Mouse (Mus musculus): ENCODE data around the gene Vmn1r88. TPM values are rescaled to one million over a fixed set of nuclear protein-coding genes. Genes with fewer than 3 reads are reported as not detected.

The Vmn1r88 gene
- under 1 TPM in 1 of 2 experiments, not detected in 1; 0.15 TPM for polyA plus RNA-seq (2017; shearing (Covaris generic))

- no peak for ATAC-seq
Observed at GRCm38 (mm10) chr7:13159268-13159667, at the start of gene Vmn1r88. Gene Vmn1r88, plus strand, starts transcription at chr7:13159568.

DNA sequence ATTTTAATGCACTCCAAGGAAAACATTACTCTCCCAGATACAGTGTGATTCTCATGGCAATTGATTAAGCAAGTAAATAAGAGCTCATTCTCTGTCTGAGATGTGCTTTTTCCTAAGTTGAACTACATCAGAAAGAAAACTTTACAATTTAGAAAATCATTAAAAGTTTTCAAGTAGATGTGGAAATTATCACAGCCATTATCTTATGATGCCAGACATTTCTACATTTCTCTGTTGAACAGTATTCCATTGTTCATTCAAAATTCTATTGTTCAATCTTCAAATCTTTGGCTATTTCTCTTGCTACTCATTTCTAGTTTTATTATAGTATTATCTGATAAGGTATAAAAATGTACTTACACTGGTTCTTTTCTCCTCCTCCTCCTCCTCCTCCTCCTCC lies 39.6 kb upstream of the Vmn1r88 start, which contains the start of gene Vmn1r86:
Gene Vmn1r86 (minus strand): TSS at position 101 of the 400 bp plus-strand sequence.
- ATAC-seq, result no peak

DNA sequence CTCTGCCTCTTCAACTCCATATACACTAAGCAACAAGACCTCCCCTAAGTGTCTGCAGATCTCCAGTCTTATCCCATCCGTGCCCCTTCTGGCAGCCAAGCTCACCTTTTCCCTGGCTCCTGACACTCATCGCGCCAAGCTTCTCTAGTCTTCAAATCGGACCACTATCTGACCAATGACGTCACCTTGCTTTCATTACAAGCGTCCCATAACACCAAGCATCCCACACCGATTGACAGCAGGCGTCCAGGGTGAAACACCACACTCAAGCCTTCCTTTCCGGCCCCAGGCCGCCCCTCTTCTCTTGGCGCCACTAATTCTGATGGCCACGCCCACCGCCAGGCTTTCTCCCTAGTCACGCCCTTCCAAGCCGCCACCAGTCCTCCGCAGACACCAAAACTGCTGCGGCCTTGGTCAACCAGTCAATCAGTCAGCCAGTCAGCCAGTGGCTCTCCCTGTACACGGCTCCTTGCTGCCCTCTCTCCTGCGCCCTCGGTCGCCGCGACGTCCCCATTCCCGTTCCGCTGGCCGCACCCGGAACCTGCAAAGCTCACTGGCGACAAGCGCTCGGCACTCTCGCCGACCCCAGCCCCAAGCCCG lies 35.7 kb upstream of the Vmn1r88 start:
- ATAC-seq, result peak; percentile 49

- no peak for ATAC-seq
Observed at GRCm38 (mm10) chr7:13131856-13132255, 27.5 kb upstream of the Vmn1r88 start.

- ATAC-seq, result no peak
Observed at GRCm38 (mm10) chr7:13137340-13137739, 22.0 kb upstream of the Vmn1r88 start.

DNA sequence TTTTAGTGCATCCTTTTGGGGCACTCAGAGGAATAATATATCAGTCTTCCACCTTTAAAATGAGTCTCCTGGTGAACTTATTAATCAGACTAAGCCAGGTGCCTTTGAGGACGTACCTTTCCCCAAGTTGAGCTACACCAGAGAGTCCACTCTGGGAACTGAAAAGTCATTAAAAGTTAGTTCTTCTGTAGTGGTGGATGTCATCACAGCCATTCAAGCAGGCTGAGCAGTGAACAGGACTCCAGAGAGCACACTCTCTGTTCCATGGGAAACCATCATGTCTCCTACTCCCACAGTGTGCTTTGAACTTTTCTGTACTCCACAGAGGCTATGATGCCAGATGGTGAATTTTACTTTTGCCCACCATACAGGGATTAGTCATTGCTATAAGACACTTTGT lies 19.3 kb upstream of the Vmn1r88 start, which contains the start of gene Vmn1r87:
Gene Vmn1r87 (minus strand): TSS at position 101 of the 400 bp plus-strand sequence.
- no peak for ATAC-seq

GRCm38 (mm10) chr7:13212720-13213119 lies 53.4 kb downstream of the Vmn1r88 start, which contains the start of gene Vmn1r89:
Gene Vmn1r89, plus strand, starts transcription at chr7:13213020.
- no peak for ATAC-seq

Other genes starting within 250 kb of the Vmn1r88 start
- 1,000 to 10,000 TPM; 2,813 to 3,009 TPM for gene Rps5, start 237.3 kb upstream of the Vmn1r88 start, polyA plus RNA-seq (2017; shearing (Covaris generic))
- gene Rnf225, start 232.2 kb upstream of the Vmn1r88 start, polyA plus RNA-seq (2017; shearing (Covaris generic)), result not detected
- 1 to 10 TPM; 2.4 to 3.4 TPM for gene Zfp324, start 193.7 kb upstream of the Vmn1r88 start, polyA plus RNA-seq (2017; shearing (Covaris generic))
- gene Zfp446, start 181.7 kb upstream of the Vmn1r88 start, polyA plus RNA-seq (2017; shearing (Covaris generic)), result 1 to 10 TPM; 2.6 to 3.3 TPM
- under 1 TPM in 1 of 2 experiments, not detected in 1; 0.29 TPM for gene Slc27a5, start 161.4 kb upstream of the Vmn1r88 start, polyA plus RNA-seq (2017; shearing (Covaris generic))
- 10 to 100 TPM; 45.5 to 59.4 TPM for gene Trim28, start 160.5 kb upstream of the Vmn1r88 start, polyA plus RNA-seq (2017; shearing (Covaris generic))
- 1 to 10 TPM; 4.6 to 7.0 TPM for gene Zbtb45, start 149.5 kb upstream of the Vmn1r88 start, polyA plus RNA-seq (2017; shearing (Covaris generic))
- 100 to 1,000 TPM; 300 to 349 TPM for gene Chmp2a, start 124.8 kb upstream of the Vmn1r88 start, polyA plus RNA-seq (2017; shearing (Covaris generic))
- gene Ube2m, start 121.3 kb upstream of the Vmn1r88 start, polyA plus RNA-seq (2017; shearing (Covaris generic)), result 10 to 100 TPM; 15.3 to 16.9 TPM
- under 1 TPM; 0.45 to 0.46 TPM for gene Mzf1, start 104.8 kb upstream of the Vmn1r88 start, polyA plus RNA-seq (2017; shearing (Covaris generic))
- gene Vmn1r85, start 64.4 kb upstream of the Vmn1r88 start, polyA plus RNA-seq (2017; shearing (Covaris generic)), result under 1 TPM in 1 of 2 experiments, not detected in 1; 0.08 TPM
- not detected for gene Vmn1r86, start 39.7 kb upstream of the Vmn1r88 start, polyA plus RNA-seq (2017; shearing (Covaris generic))
- gene Vmn1r87, start 19.4 kb upstream of the Vmn1r88 start, polyA plus RNA-seq (2017; shearing (Covaris generic)), result under 1 TPM in 1 of 2 experiments, not detected in 1; 0.25 TPM
- gene Vmn1r89, start 53.5 kb downstream of the Vmn1r88 start, polyA plus RNA-seq (2017; shearing (Covaris generic)), result not detected
- 10 to 100 TPM; 39.0 to 50.7 TPM for gene Lig1, start 117.7 kb downstream of the Vmn1r88 start, polyA plus RNA-seq (2017; shearing (Covaris generic))
- 1 to 10 TPM; 1.9 to 2.2 TPM for gene Zswim9, start 119.2 kb downstream of the Vmn1r88 start, polyA plus RNA-seq (2017; shearing (Covaris generic))
- under 1 TPM; 0.41 to 0.61 TPM for gene Pla2g4c, start 165.1 kb downstream of the Vmn1r88 start, polyA plus RNA-seq (2017; shearing (Covaris generic))
- gene Cabp5, start 238.6 kb downstream of the Vmn1r88 start, polyA plus RNA-seq (2017; shearing (Covaris generic)), result not detected